Mouse (Mus musculus) heart, embryonic 11.5 days (tissue): ENCODE measurements at regions not wholly inside any gene's neighbourhood (a gene's known extent, or its start where the extent isn't known, plus 50 kb on each side); places are given as distances from the start of the nearest gene placed in this dataset.

Experiments
- ATAC-seq: fragments of 200-750 bp; cut with Nextera tagmentation; replicated peaks from 2 replicates; pipeline ENCODE4 v1.8.0; 2017; ENCODE audit warnings: moderate library complexity; ENCODE audit not compliant: insufficient number of reproducible peaks, low FRiP score, low TSS enrichment
- H3K27ac ChIP-seq: fragments of 300-500 bp; sonication (generic); 2 replicates; pipeline ENCODE4 v1.5.1; 2014; ENCODE audit warnings: mild to moderate bottlenecking, low read depth, low read length
- H3K27me3 ChIP-seq: fragments of 300-500 bp; sonication (generic); 2 replicates; pipeline ENCODE4 v1.6.1; 2014; ENCODE audit warnings: mild to moderate bottlenecking, low read length, mixed read lengths; ENCODE audit not compliant: control insufficient read depth, insufficient read depth
- H3K36me3 ChIP-seq: fragments of 300-500 bp; sonication (generic); 2 replicates; pipeline ENCODE4 v1.6.1; 2014; ENCODE audit warnings: mild to moderate bottlenecking, low read length, moderate library complexity, mixed read lengths; ENCODE audit not compliant: control insufficient read depth, insufficient read depth
- H3K4me1 ChIP-seq: fragments of 300-500 bp; sonication (generic); 2 replicates; pipeline ENCODE4 v1.6.1; 2014; ENCODE audit warnings: low read length; ENCODE audit not compliant: control insufficient read depth, insufficient read depth
- H3K4me2 ChIP-seq: fragments of 300-500 bp; sonication (generic); 2 replicates; pipeline ENCODE4 v1.6.1; 2014; ENCODE audit warnings: mild to moderate bottlenecking, moderate library complexity
- H3K4me3 ChIP-seq: fragments of 300-500 bp; sonication (generic); 2 replicates; pipeline ENCODE4 v1.5.1; 2014; ENCODE audit warnings: low read depth, low read length
- H3K9ac ChIP-seq: fragments of 300-500 bp; sonication (generic); 2 replicates; pipeline ENCODE4 v1.6.1; 2014; ENCODE audit warnings: mild to moderate bottlenecking, low read depth, low read length, moderate library complexity
- H3K9me3 ChIP-seq: fragments of 300-500 bp; sonication (generic); replicated peaks from 2 replicates; pipeline ENCODE4 v1.6.1; 2016; ENCODE audit warnings: low read length; ENCODE audit not compliant: control insufficient read depth
- WGBS: fragments of 180-500 bp; shearing (Covaris S2); extraction: QIAGEN DNeasy Blood & Tissue Kit; methylation state at CpG from one replicate; pipeline ENCODE4 v1.1.7; 2014; ENCODE audit not compliant: insufficient replicate concordance; 5-methylcytosine and 5-hydroxymethylcytosine counted together

GRCm38 (mm10) chr13:42554961-42555360, 125.5 kb upstream of the Phactr1 start:
- no peak overlapping the region for H3K4me2 ChIP-seq
- no peaks in the 10 kb centered on the region for H3K4me1 ChIP-seq
- ATAC-seq, result no peak
- no peak overlapping the region for H3K9ac ChIP-seq
- H3K36me3 ChIP-seq, result no peaks in the 10 kb centered on the region
- no peaks in the 10 kb centered on the region for H3K9me3 ChIP-seq
- H3K4me3 ChIP-seq, result no peak overlapping the region
- 87% methylated on average over 4 of the region's 4 CpGs for WGBS
- no peaks in the 10 kb centered on the region for H3K27me3 ChIP-seq
- no peak overlapping the region for H3K27ac ChIP-seq

DNA sequence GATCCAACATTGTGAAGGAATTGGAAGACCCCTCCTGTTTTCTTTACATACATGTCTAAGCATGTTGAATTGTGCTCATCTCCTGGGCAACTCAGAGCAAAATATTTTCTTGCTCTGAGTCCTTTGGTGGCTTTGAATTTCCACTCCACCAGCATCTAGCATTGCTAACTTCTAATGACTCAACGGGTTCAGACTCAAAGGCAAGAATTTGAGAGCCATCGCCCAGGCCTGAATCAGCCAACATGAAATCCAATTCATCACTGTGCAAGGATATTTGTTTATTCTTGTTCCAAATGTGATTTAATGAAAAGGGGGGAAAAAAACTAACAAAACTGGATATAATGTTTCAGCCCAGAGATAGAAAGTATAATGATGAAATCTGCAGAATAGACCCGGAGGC, 121.9 kb upstream of the Phactr1 start:
- Histone ChIP-seq H3K4me1 (no peaks in the 10 kb centered on the region), H3K4me2 (no peak overlapping the region), H3K27ac (no peak overlapping the region), H3K27me3 (no peaks in the 10 kb centered on the region), H3K36me3 (no peaks in the 10 kb centered on the region), H3K9ac (no peak overlapping the region), H3K9me3 (no peaks in the 10 kb centered on the region), H3K4me3 (no peak overlapping the region)
- ATAC-seq, result no peak
- 75% methylated on average over 3 of the region's 3 CpGs for WGBS

- H3K9ac ChIP-seq, result no peak overlapping the region
- H3K4me2 ChIP-seq, result no peak overlapping the region
- ATAC-seq, result no peak
- no peaks in the 10 kb centered on the region for H3K36me3 ChIP-seq
- no peak overlapping the region for H3K4me3 ChIP-seq
- WGBS, result 77% methylated on average over 2 of the region's 2 CpGs
- H3K9me3 ChIP-seq, result no peaks in the 10 kb centered on the region
- no peaks in the 10 kb centered on the region for H3K4me1 ChIP-seq
- no peaks in the 10 kb centered on the region for H3K27me3 ChIP-seq
- H3K27ac ChIP-seq, result no peak overlapping the region
These were observed 119.0 kb upstream of the Phactr1 start for GRCm38 (mm10) chr13:42561446-42561845.

GRCm38 (mm10) chr13:42565291-42566058, 114.9 kb upstream of the Phactr1 start:
- peak; percentile 39; the same call in 1 of the 2 replicates for ATAC-seq
- 63% methylated on average over 26 of the region's 26 CpGs for WGBS
- H3K4me2 ChIP-seq, result peak overlapping the region; percentile 4; the same call in 1 of the 2 replicates
- H3K9ac ChIP-seq, result no peak overlapping the region
- H3K27me3 ChIP-seq, result no peaks in the 10 kb centered on the region
- H3K4me3 ChIP-seq, result no peak overlapping the region
- H3K9me3 ChIP-seq, result no peaks in the 10 kb centered on the region
- no peaks in the 10 kb centered on the region for H3K4me1 ChIP-seq
- peak overlapping the region; percentile 60 for H3K27ac ChIP-seq
- H3K36me3 ChIP-seq, result no peaks in the 10 kb centered on the region

- Histone ChIP-seq H3K27me3 (no peaks in the 10 kb centered on the region), H3K4me2 (no peak overlapping the region), H3K9ac (no peak overlapping the region), H3K27ac (no peak overlapping the region), H3K4me3 (no peak overlapping the region), H3K9me3 (no peaks in the 10 kb centered on the region), H3K36me3 (no peaks in the 10 kb centered on the region), H3K4me1 (peaks cover 2% of the 10 kb centered on the region; the same call in 1 of the 2 replicates)
- 68% methylated on average over 10 of the region's 10 CpGs for WGBS
- ATAC-seq, result no peak
These were observed 109.6 kb upstream of the Phactr1 start for GRCm38 (mm10) chr13:42570600-42571348.

DNA sequence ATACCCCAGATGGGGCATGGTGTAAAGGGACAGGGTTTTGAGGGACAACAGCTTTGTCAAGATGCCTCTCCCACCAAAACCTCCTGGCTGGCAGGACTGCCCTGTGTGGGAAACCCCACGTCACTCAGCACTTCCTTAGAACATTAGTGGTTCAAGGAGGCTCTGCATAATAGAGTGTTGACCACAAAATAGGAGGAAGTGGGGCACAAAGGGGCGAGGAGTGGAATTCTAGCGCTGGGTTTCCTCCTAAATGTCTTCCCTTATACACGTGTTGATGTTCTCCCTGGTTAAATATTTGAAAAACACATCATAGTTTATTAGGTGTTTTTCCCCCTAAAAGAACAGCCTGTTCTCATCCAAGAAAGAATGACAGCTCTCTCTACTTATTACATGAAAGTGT, 106.2 kb upstream of the Phactr1 start:
- no peaks in the 10 kb centered on the region for H3K9me3 ChIP-seq
- no peak overlapping the region for H3K9ac ChIP-seq
- peaks cover 4% of the 10 kb centered on the region; the same call in 1 of the 2 replicates for H3K4me1 ChIP-seq
- no peaks in the 10 kb centered on the region for H3K36me3 ChIP-seq
- no peak overlapping the region for H3K4me3 ChIP-seq
- ATAC-seq, result no peak
- no peak overlapping the region for H3K27ac ChIP-seq
- no peaks in the 10 kb centered on the region for H3K27me3 ChIP-seq
- 32% methylated on average over 4 of the region's 4 CpGs for WGBS
- H3K4me2 ChIP-seq, result no peak overlapping the region

GRCm38 (mm10) chr13:42575725-42576426, 104.5 kb upstream of the Phactr1 start:
- 25% methylated on average over 16 of the region's 16 CpGs for WGBS
- H3K4me2 ChIP-seq, result no peak overlapping the region
- no peak overlapping the region for H3K27ac ChIP-seq
- ATAC-seq, result no peak
- H3K9me3 ChIP-seq, result no peaks in the 10 kb centered on the region
- no peak overlapping the region for H3K9ac ChIP-seq
- no peaks in the 10 kb centered on the region for H3K36me3 ChIP-seq
- no peaks in the 10 kb centered on the region for H3K27me3 ChIP-seq
- H3K4me1 ChIP-seq, result peaks cover 4% of the 10 kb centered on the region; the same call in 1 of the 2 replicates
- H3K4me3 ChIP-seq, result no peak overlapping the region

DNA sequence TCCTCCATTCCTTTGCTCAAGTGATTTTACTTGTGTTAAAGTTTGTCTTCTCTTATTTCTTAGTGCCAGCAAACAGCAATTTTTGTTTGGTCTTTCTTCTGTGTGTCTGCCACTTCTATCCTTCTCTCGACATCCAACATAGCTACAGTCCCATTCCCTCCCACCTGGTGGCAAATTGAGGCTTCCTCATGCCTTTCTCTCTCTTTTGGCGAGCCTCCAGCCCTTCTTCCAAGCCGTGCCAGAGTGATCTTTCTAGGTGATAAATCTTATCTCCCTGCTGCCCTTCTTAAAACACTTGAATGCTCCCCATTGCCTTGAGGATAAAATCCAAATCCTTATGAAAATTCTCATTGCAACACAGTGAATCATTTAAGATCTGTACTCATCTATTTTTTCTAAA, 101.0 kb upstream of the Phactr1 start:
- no peaks in the 10 kb centered on the region for H3K36me3 ChIP-seq
- H3K4me2 ChIP-seq, result no peak overlapping the region
- WGBS, result 44% methylated on average over 3 of the region's 3 CpGs
- no peaks in the 10 kb centered on the region for H3K27me3 ChIP-seq
- H3K9me3 ChIP-seq, result no peaks in the 10 kb centered on the region
- no peak overlapping the region for H3K27ac ChIP-seq
- ATAC-seq, result no peak
- H3K4me1 ChIP-seq, result peaks cover 4% of the 10 kb centered on the region; the same call in 1 of the 2 replicates
- H3K4me3 ChIP-seq, result no peak overlapping the region
- no peak overlapping the region for H3K9ac ChIP-seq
